Mouse (Mus musculus): ENCODE measurements around the gene Gatd1. TPM values are rescaled to one million over a fixed set of nuclear protein-coding genes. Genes with fewer than 3 reads are reported as not detected.
A peak's percentile ranks its signal among the peaks of the same experiment; 100 is the strongest.
"Not testable (repeated sequence)": the region's sequence is repeated elsewhere in the genome, so short reads cannot be mapped to it uniquely, and the experiment has no call there.

Gatd1 gene
- polyA plus RNA-seq, 1 experiment from 2014 or later, result 34.3 TPM

DNA sequence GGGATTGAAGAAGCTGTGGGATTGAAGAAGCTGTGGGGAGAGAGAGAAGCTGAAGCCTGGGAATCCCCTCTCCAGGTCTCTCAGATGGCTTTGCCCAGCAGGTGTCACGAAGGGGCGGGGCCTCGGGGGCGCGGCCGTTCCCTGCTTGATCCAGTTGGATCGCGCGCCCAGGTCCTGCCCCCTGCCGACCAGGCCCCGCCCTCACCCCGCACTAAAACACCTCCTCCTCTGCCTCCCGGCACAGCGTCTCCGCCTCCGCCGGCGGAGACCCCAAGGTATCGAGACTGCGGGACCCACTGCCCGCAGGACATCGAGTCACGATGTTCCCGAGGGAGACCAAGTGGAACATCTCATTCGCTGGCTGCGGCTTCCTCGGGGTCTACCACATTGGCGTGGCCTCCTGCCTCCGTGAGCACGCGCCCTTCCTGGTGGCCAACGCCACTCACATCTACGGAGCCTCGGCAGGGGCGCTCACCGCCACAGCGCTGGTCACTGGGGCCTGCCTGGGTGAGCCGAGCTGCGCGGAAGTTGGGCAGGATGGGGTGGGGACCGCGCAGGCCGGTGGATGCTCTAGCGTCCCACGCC is 41.1 kb upstream of the Gatd1 start, which contains the start of gene Pnpla2:
TSS of gene Pnpla2 (plus strand) at position 232 of the 585 bp plus-strand sequence.
- peak; percentile 38 for TF ChIP-seq CTCF (IDR thresholded peaks at IDR 0.05; ENCODE audit: low read depth)
- peak within 1 kb of the TSS; percentile 90 for H3K4me2 ChIP-seq (replicated peaks; ENCODE audit: low read depth)
- H3K4me3 ChIP-seq (ENCODE audit: low read depth, low read length), result peak within 1 kb of the TSS; percentile 86
- H3K27ac ChIP-seq (ENCODE audit: low read depth, low read length), result peak within 1 kb of the TSS; percentile 95
- no peaks in the 10 kb centered on the region; the same call in 1 of the 2 replicates for H3K4me1 ChIP-seq (replicated peaks; ENCODE audit: control insufficient read depth, insufficient read depth, low read length)
- H3K9ac ChIP-seq (ENCODE audit: low read depth, low read length), result peak within 1 kb of the TSS; percentile 72
- under 1% methylated on average over 45 of the region's 45 CpGs for WGBS
- ATAC-seq, result peak; percentile 81
- peaks cover 49% of the 10 kb centered on the region for H3K36me3 ChIP-seq (ENCODE audit: control insufficient read depth, insufficient read depth)
- H3K9me3 ChIP-seq (ENCODE audit: control insufficient read depth), result no peaks in the 10 kb centered on the region
- no peaks in the 10 kb centered on the region for H3K27me3 ChIP-seq (replicated peaks; ENCODE audit: control insufficient read depth, insufficient read depth, low read length)

DNA sequence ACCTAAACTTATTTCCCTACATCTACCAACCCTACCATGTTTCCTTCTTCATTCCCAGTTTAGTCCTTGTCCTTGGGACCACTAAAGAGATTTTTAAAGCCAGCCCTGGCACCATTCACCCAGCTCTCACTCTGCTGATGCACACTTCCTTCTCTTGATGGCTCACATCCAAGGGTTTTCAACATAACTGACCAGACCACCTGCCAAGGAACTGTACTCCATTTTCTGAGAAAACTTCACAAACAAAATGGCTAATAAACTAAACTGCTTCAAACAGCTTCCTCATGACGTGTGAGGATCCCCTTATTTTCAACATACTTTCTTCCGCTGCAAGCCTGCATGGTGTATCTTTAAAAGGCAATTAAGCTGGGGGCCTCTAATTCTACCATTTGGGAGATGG is 39.7 kb upstream of the Gatd1 start:
- peaks cover 3% of the 10 kb centered on the region for H3K4me1 ChIP-seq (replicated peaks; ENCODE audit: control insufficient read depth, insufficient read depth, low read length)
- no peaks in the 10 kb centered on the region for H3K9me3 ChIP-seq (ENCODE audit: control insufficient read depth)
- no peak overlapping the region for H3K27ac ChIP-seq (ENCODE audit: low read depth, low read length)
- ATAC-seq, result no peak
- H3K9ac ChIP-seq (ENCODE audit: low read depth, low read length), result no peak overlapping the region
- H3K4me3 ChIP-seq (ENCODE audit: low read depth, low read length), result no peak overlapping the region
- no peaks in the 10 kb centered on the region for H3K27me3 ChIP-seq (replicated peaks; ENCODE audit: control insufficient read depth, insufficient read depth, low read length)
- H3K4me2 ChIP-seq (replicated peaks; ENCODE audit: low read depth), result no peak overlapping the region
- H3K36me3 ChIP-seq (ENCODE audit: control insufficient read depth, insufficient read depth), result peaks cover 39% of the 10 kb centered on the region
- no peak for TF ChIP-seq CTCF (IDR thresholded peaks at IDR 0.05; ENCODE audit: low read depth)
- WGBS, result 66% methylated on average over 2 of the region's 2 CpGs

DNA sequence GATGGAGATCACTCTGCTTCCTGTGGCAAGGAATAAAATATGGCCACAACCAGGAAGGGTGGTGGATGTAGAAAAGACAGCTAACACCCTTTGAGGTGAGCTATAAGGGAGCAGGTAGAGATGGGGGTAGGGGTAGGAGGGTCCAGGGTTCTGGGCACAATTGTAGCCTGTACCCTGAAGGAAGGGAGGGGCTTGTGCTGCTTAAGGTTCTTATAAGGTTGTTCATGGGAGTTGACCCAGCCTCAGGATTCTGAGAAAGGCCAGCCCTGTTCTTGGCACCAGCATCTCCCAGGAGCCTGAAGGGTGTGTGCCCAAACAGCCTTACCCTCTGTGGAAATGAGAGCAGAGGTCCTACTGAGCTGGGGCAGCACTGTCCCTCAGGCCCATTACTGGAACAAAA is 38.0 kb upstream of the Gatd1 start:
- TF ChIP-seq CTCF (IDR thresholded peaks at IDR 0.05; ENCODE audit: low read depth), result no peak
- no peak overlapping the region for H3K27ac ChIP-seq (ENCODE audit: low read depth, low read length)
- no peak overlapping the region for H3K4me2 ChIP-seq (replicated peaks; ENCODE audit: low read depth)
- H3K36me3 ChIP-seq (ENCODE audit: control insufficient read depth, insufficient read depth), result peaks cover 31% of the 10 kb centered on the region
- H3K9ac ChIP-seq (ENCODE audit: low read depth, low read length), result no peak overlapping the region
- no peaks in the 10 kb centered on the region for H3K27me3 ChIP-seq (replicated peaks; ENCODE audit: control insufficient read depth, insufficient read depth, low read length)
- H3K4me1 ChIP-seq (replicated peaks; ENCODE audit: control insufficient read depth, insufficient read depth, low read length), result peaks cover 9% of the 10 kb centered on the region
- ATAC-seq, result no peak
- no peaks in the 10 kb centered on the region for H3K9me3 ChIP-seq (ENCODE audit: control insufficient read depth)
- no peak overlapping the region for H3K4me3 ChIP-seq (ENCODE audit: low read depth, low read length)

DNA sequence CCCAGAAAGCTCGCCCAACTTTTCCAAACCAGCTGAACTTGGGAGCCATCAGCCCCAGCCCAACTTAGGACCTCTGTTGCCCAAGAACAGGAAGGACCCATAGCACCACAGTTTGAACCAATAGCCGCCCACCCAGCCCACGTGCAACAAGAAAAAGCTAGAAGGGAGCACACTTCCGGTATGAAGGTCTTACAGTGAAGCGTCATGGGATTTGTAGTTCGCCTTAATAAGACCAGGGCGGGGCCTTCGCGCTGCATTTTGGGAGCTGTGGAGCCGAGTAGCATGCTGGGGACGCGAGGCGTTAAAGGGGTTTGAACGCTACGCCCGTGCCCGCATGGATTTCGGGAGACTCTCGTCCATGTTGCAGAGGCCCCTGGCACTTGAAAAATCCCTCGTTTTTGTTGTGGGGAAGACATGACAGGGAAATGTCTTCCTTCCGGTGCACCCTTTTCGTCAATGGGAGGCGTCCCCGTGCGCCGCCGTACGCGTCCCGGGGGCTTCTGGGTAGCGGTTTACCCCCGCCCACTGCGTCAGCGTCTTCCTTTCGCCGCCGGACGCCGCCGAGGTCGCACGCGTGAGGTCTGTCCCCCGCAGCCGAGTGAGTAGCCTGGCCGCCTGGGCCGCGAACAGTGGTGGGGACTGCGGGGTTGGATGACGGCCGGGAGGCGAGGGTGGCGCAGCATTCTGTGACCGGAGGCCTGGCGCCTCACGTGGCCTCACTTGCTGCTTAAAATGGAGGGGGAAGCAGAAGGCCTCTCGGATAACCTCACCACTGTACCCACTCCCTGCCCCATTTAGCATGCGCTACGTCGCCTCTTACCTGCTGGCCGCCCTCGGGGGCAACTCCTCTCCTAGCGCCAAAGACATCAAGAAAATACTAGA is 33.4 kb upstream of the Gatd1 start, which contains the start of gene Rplp2:
TSS of gene Rplp2 (plus strand) at position 261 of the 882 bp plus-strand sequence.
- H3K4me2 ChIP-seq (replicated peaks; ENCODE audit: low read depth), result peak within 1 kb of the TSS; percentile 76
- peak; percentile 19; the same call in 1 of the 2 replicates for TF ChIP-seq CTCF (IDR thresholded peaks at IDR 0.05; ENCODE audit: low read depth)
- H3K9ac ChIP-seq (ENCODE audit: low read depth, low read length), result peak within 1 kb of the TSS; percentile 78
- peak within 1 kb of the TSS; percentile 60 for H3K27ac ChIP-seq (ENCODE audit: low read depth, low read length)
- H3K27me3 ChIP-seq (replicated peaks; ENCODE audit: control insufficient read depth, insufficient read depth, low read length), result no peaks in the 10 kb centered on the region
- H3K4me1 ChIP-seq (replicated peaks; ENCODE audit: control insufficient read depth, insufficient read depth, low read length), result peaks cover 9% of the 10 kb centered on the region
- H3K36me3 ChIP-seq (ENCODE audit: control insufficient read depth, insufficient read depth), result peaks cover 31% of the 10 kb centered on the region
- ATAC-seq, result peak; percentile 87
- under 1% methylated on average over 63 of the region's 63 CpGs for WGBS
- no peaks in the 10 kb centered on the region for H3K9me3 ChIP-seq (ENCODE audit: control insufficient read depth)
- H3K4me3 ChIP-seq (ENCODE audit: low read depth, low read length), result peak within 1 kb of the TSS; percentile 82

DNA sequence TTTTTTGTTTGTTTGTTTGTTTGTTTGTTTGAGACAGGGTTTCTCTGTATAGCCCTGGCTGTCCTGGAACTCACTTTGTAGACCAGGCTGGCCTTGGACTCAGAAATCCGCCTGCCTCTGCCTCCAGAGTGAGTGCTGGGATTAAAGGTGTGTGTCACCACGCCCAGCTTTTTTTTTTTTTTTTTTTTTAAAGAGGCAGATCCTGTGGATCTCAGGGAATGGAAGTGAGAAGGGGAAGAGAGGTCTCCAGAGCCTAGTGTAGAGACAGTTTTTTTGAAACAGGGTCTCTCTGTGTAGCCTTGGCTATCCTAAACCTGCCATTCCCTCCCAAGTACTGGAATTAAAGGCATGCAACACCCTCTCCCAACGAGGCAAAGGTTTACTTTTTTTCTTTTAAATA is 32.4 kb upstream of the Gatd1 start:
- not testable (repeated sequence) for H3K4me2 ChIP-seq (replicated peaks; ENCODE audit: low read depth); H3K4me1 ChIP-seq (replicated peaks; ENCODE audit: control insufficient read depth, insufficient read depth, low read length); H3K4me3 ChIP-seq (ENCODE audit: low read depth, low read length); H3K9me3 ChIP-seq (ENCODE audit: control insufficient read depth); H3K9ac ChIP-seq (ENCODE audit: low read depth, low read length); H3K27ac ChIP-seq (ENCODE audit: low read depth, low read length); ATAC-seq; H3K27me3 ChIP-seq (replicated peaks; ENCODE audit: control insufficient read depth, insufficient read depth, low read length)
- WGBS, result 75% methylated on average over 3 of the region's 3 CpGs
- H3K36me3 ChIP-seq (ENCODE audit: control insufficient read depth, insufficient read depth), result peaks cover 22% of the 10 kb centered on the region

DNA sequence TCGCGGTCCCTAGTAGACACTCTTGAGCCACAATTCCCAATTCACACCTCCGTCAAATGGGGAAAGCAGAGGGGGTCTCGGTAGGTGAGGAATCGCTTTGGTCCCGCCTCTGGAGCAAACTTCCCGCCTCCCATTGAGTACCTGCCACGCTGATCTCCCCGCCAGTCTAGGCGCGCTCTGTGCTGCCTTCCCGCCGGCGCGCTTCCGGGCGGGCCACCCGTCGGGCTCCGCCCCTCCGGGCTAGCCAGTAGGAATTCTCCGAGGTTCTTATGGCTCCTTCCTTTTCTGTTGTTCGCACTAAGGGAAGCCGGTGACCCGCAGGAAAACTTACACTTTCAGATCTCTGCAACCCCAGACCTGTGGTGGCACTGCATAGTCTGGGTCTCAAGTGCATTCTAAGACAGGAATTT is 29.9 kb upstream of the Gatd1 start, which contains the start of gene Pidd1:
TSS of gene Pidd1 (minus strand) at position 198 of the 410 bp plus-strand sequence.
- H3K4me1 ChIP-seq (replicated peaks; ENCODE audit: control insufficient read depth, insufficient read depth, low read length), result peaks cover 8% of the 10 kb centered on the region
- peak; percentile 52 for ATAC-seq
- 0% methylated on average over 25 of the region's 25 CpGs for WGBS
- peak within 1 kb of the TSS; percentile 51 for H3K9ac ChIP-seq (ENCODE audit: low read depth, low read length)
- no peak for TF ChIP-seq CTCF (IDR thresholded peaks at IDR 0.05; ENCODE audit: low read depth)
- peaks cover 21% of the 10 kb centered on the region for H3K36me3 ChIP-seq (ENCODE audit: control insufficient read depth, insufficient read depth)
- H3K4me2 ChIP-seq (replicated peaks; ENCODE audit: low read depth), result peak within 1 kb of the TSS; percentile 81
- peak within 1 kb of the TSS; percentile 46 for H3K4me3 ChIP-seq (ENCODE audit: low read depth, low read length)
- H3K27me3 ChIP-seq (replicated peaks; ENCODE audit: control insufficient read depth, insufficient read depth, low read length), result no peaks in the 10 kb centered on the region
- 0 out of 2 replicates have a peak within 1 kb of the TSS, but pooled peaks have one; percentile 46 for H3K27ac ChIP-seq (ENCODE audit: low read depth, low read length)
- H3K9me3 ChIP-seq (ENCODE audit: control insufficient read depth), result no peaks in the 10 kb centered on the region

Measured in intestine, postnatal 0 days (tissue).